Mouse (Mus musculus) heart, postnatal 0 days (tissue): ENCODE measurements around the gene Abcb1a.

ENCODE experiments used
- CTCF ChIP-seq: IDR thresholded peaks from 2 replicates; pipeline ENCODE4 v1.5.1; 2016; ENCODE audit warnings: antibody characterized with exemption, control low read depth, low read depth
- EP300 ChIP-seq: IDR thresholded peaks from 2 replicates; pipeline ENCODE4 v1.6.1; 2016; ENCODE audit warnings: antibody characterized with exemption, low read depth

- TF ChIP-seq CTCF: no peak
- TF ChIP-seq EP300: no peak
Observed at GRCm38 (mm10) chr5:8683686-8684085, 23.8 kb downstream of the Abcb1a start.
